Mouse (Mus musculus) thymus, adult 2 months (tissue): ENCODE results near the gene Mypop.

ENCODE experiments used
- CTCF ChIP-seq: fragments of 200-500 bp; IDR thresholded peaks from 2 replicates; pipeline ENCODE4 v1.5.1; 2012; ENCODE audit warnings: mild to moderate bottlenecking, control low read depth, low read length, moderate library complexity, borderline replicate concordance; ENCODE audit not compliant: control insufficient read depth, poor library complexity, insufficient read depth; ENCODE audit errors: extremely low read depth
- POLR2A ChIP-seq: fragments of 200-500 bp; IDR thresholded peaks from 2 replicates; pipeline ENCODE4 v1.6.1; 2012; ENCODE audit warnings: mild to moderate bottlenecking, low read length, control low read depth, moderate library complexity; ENCODE audit not compliant: control insufficient read depth, poor library complexity, insufficient read depth; ENCODE audit errors: extremely low read depth

DNA sequence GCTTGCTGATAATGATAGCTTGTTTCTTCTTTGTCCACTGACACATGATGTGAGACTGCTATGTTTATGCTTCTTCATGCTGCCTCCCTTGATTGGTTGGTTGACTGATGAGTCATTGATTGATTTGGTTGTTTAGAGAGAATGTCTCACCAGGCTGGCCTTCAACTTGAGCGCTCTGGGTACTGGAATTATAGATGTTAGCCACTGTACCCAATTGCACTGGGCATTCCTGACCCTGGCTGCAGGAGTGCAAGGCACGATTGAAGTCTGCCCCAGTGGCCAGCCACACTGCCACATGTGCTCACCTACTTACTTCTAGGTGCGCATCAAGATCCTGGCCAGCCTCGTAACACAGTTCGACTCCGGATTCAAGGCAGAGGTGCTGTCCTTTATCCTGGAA, 53.6 kb downstream of the Mypop start:
- TF ChIP-seq POLR2A (no peak), CTCF (no peak)
